Mouse (Mus musculus) E14TG2a.4 (cell line): Measurements from ENCODE around the gene 9530077C05Rik.

Experiments used
- CTCF ChIP-seq: conservative IDR thresholded peaks from 2 replicates; pipeline ENCODE4 v1.5.1; 2014; ENCODE audit warnings: low read length
- POU5F1 ChIP-seq: IDR thresholded peaks from 2 replicates; pipeline ENCODE4 v1.6.1; 2014; ENCODE audit warnings: low read length, borderline replicate concordance

DNA sequence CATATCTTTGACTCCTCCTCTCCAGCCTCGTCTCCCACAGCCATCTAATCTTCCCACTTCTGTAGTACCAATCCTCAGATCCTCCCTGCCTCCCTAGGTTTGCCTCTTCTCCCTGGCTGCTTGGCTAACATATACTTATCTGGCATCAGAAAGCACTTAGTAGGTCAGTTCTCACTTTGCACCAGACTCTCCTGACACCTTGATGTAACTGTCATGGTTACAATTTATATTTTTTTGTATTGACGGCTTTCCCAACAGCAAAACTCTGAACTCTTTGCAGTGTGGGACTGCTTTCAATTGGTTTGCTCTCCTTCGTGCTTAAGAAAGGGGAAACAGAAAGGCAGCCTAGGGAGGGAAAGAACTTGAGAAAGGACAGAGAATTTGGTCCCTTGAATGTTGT lies 4.9 kb downstream of the 9530077C05Rik start:
- TF ChIP-seq POU5F1 = no peak
- TF ChIP-seq CTCF = no peak
